Mouse (Mus musculus): Measurements from ENCODE around the gene Cyp19a1. TPM values are rescaled to one million over a fixed set of nuclear protein-coding genes. Genes with fewer than 3 reads are reported as not detected.

Cyp19a1 gene
- total and polyA plus RNA-seq, 3 experiments: not detected

DNA sequence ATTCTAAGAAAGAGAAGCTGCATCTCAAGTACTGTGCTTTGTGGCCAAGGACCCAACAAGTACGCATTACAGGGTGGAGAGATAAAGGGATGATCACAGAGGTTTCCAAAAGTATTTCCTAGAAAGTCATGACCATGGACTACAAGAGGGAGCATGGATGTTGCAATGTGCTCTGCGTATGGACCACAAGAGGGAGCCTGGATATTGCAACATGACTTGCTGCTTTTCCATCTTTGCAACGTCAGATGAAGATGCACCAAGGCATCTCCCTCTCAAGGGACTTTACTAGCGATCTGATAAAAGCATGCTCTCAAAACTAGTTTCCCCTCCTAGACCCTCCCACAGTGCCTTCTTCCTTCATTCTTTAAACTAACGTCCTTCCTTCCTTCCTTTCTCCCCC, 98.4 kb downstream of the Cyp19a1 start:
- H3K9me3 ChIP-seq (replicated peaks; ENCODE audit: low read length): no peaks in the 10 kb centered on the region
- H3K27ac ChIP-seq (ENCODE audit: insufficient read depth, low read depth): no peak overlapping the region
- H3K4me2 ChIP-seq (ENCODE audit: insufficient read depth, low read depth, poor library complexity, severe bottlenecking): no peak overlapping the region
- no peaks in the 10 kb centered on the region for H3K36me3 ChIP-seq (replicated peaks in 1 of 2; ENCODE audit: control insufficient read depth in 1 of 2, insufficient read depth in 1 of 2, low read length in 1 of 2)
- H3K4me3 ChIP-seq (replicated peaks in 1 of 3; ENCODE audit: low read depth in 2 of 3, low read length in 2 of 3, poor library complexity in 1 of 3): no peak overlapping the region
- H3K4me1 ChIP-seq (ENCODE audit: control insufficient read depth in 1 of 2, insufficient read depth in 2 of 2): peaks cover 0 to 9% of the 10 kb centered on the region in 2 experiments; a peak in 1 of 4 replicates
- no peaks in the 10 kb centered on the region for H3K79me2 ChIP-seq (replicated peaks; ENCODE audit: control insufficient read depth, extremely low read depth, insufficient read depth, poor library complexity, severe bottlenecking)
- H3K9ac ChIP-seq (ENCODE audit: insufficient read depth, low read depth): no peak overlapping the region
- H3K27me3 ChIP-seq (replicated peaks): no peaks in the 10 kb centered on the region
- DNase-seq (ENCODE audit: extremely low read depth): peak; percentile 39
- dilution Hi-C loops (cut with MboI; ENCODE audit: extremely low pct_ligation_motif_present, extremely low pct_unique_long_range_greater_than_20kb, low sequenced_read_pairs) (no loop called here), in situ Hi-C loops (cut with MboI; ENCODE audit: low pct_ligation_motif_present, low pct_unique_long_range_greater_than_20kb, low sequenced_read_pairs) (no loop called here)
- TF ChIP-seq SMC3 (IDR thresholded peaks at IDR 0.05; ENCODE audit: low read depth, low read length) (peak; percentile 36), ETS1 (conservative IDR thresholded peaks at IDR 0.05; ENCODE audit: low read depth, low read length) (no peak), CTCF (conservative IDR thresholded peaks at IDR 0.05 in 1 of 2, IDR thresholded peaks at IDR 0.05 in 1 of 2; ENCODE audit: low read depth in 2 of 2, low read length in 2 of 2) (peak; percentile 43 to 70), NRF1 (IDR thresholded peaks at IDR 0.05; ENCODE audit: low read depth, low read length) (no peak), IRF4 (IDR thresholded peaks at IDR 0.05; ENCODE audit: low read depth, low read length) (no peak), RAD21 (IDR thresholded peaks at IDR 0.05; ENCODE audit: low read depth, low read length) (peak; percentile 68)

DNA sequence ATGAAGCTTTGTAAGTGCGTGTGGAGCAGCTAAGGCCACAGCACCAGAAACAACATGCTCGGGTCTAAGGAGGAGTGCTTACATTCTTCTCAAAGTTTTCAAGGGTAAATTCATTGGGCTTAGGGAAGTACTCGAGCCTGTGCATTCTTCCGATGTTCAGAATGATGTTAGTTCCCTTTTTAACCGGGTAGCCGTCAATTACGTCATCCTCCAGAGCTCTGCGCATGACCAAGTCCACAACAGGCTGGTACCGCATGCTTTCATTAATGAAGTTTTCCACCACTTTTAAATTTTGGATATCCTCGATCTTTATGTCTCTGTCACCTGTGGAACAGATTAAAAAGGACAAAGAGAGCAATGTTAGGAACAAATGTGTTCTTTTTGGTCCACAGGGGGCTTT, 99.5 kb downstream of the Cyp19a1 start:
- TF ChIP-seq NRF1 (IDR thresholded peaks at IDR 0.05; ENCODE audit: low read depth, low read length) (peak; percentile 83), MAX (IDR thresholded peaks at IDR 0.05; ENCODE audit: low read length) (peak; percentile 82), MEF2A (IDR thresholded peaks at IDR 0.05; ENCODE audit: borderline replicate concordance, low read depth, low read length) (peak; percentile 70; the same call in 1 of the 2 replicates), SIN3A (IDR thresholded peaks at IDR 0.05; ENCODE audit: low read length) (no peak), EP300 (IDR thresholded peaks at IDR 0.05; ENCODE audit: low read length) (0 out of 2 replicates have a peak, but pooled peaks have one; percentile 14), JUND (conservative IDR thresholded peaks at IDR 0.05; ENCODE audit: low read depth, low read length) (peak; percentile 86), MXI1 (IDR thresholded peaks at IDR 0.05; ENCODE audit: low read depth, low read length) (no peak), JUN (IDR thresholded peaks at IDR 0.05; ENCODE audit: insufficient read depth, low read depth, low read length) (peak; percentile 89)
- Histone ChIP-seq H3K79me2 (replicated peaks; ENCODE audit: control insufficient read depth, extremely low read depth, insufficient read depth, poor library complexity, severe bottlenecking) (no peaks in the 10 kb centered on the region), H3K4me3 (replicated peaks in 1 of 3; ENCODE audit: low read depth in 2 of 3, low read length in 2 of 3, poor library complexity in 1 of 3) (no peak overlapping the region), H3K27me3 (replicated peaks) (no peaks in the 10 kb centered on the region), H3K9ac (ENCODE audit: insufficient read depth, low read depth) (no peak overlapping the region), H3K27ac (ENCODE audit: insufficient read depth, low read depth) (no peak overlapping the region), H3K4me1 (ENCODE audit: control insufficient read depth in 1 of 2, insufficient read depth in 2 of 2) (peaks cover 0 to 9% of the 10 kb centered on the region in 2 experiments; a peak in 1 of 4 replicates), H3K4me2 (ENCODE audit: insufficient read depth, low read depth, poor library complexity, severe bottlenecking) (no peak overlapping the region), H3K36me3 (replicated peaks in 1 of 2; ENCODE audit: control insufficient read depth in 1 of 2, insufficient read depth in 1 of 2, low read length in 1 of 2) (no peaks in the 10 kb centered on the region), H3K9me3 (replicated peaks; ENCODE audit: low read length) (no peaks in the 10 kb centered on the region)
- in situ Hi-C loops (cut with MboI; ENCODE audit: low pct_ligation_motif_present, low pct_unique_long_range_greater_than_20kb, low sequenced_read_pairs) (no loop called here), dilution Hi-C loops (cut with MboI; ENCODE audit: extremely low pct_ligation_motif_present, extremely low pct_unique_long_range_greater_than_20kb, low sequenced_read_pairs) (no loop called here)
- DNase-seq (ENCODE audit: extremely low read depth): peak; percentile 67

DNA sequence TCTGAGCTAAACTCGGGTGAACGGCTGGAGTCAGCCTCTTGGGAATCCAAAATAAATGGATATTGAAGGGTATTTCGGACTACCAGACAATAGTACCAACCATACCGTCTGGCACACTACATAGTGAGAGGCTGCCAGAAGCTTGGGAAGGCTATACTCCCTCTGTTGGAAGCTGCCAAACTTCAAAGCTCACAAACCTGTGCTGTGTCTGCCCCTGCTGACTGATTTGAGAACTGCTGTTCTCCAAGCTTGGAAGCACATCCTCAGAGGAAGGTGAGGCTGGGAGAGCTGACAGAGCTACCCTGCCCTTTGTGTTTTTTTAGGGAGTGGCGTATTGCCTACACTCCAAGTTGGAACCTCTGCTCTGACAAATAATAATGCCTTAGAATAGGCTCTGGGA, 104.8 kb downstream of the Cyp19a1 start:
- dilution Hi-C loops (cut with MboI; ENCODE audit: extremely low pct_ligation_motif_present, extremely low pct_unique_long_range_greater_than_20kb, low sequenced_read_pairs): no loop called here
- no peaks in the 10 kb centered on the region for H3K36me3 ChIP-seq (replicated peaks in 1 of 2; ENCODE audit: control insufficient read depth in 1 of 2, insufficient read depth in 1 of 2, low read length in 1 of 2)

More for the DNA sequence above, 104.8 kb downstream of the Cyp19a1 start:
- H3K79me2 ChIP-seq (replicated peaks; ENCODE audit: control insufficient read depth, extremely low read depth, insufficient read depth, poor library complexity, severe bottlenecking): no peaks in the 10 kb centered on the region
- H3K4me2 ChIP-seq (ENCODE audit: insufficient read depth, low read depth, poor library complexity, severe bottlenecking): no peak overlapping the region
- TF ChIP-seq KAT2A (IDR thresholded peaks at IDR 0.05; ENCODE audit: insufficient replicate concordance, low read length) (no peak), ELF1 (IDR thresholded peaks at IDR 0.05; ENCODE audit: low read depth, low read length) (no peak), USF1 (IDR thresholded peaks at IDR 0.05; ENCODE audit: low read depth, low read length) (no peak), MEF2A (IDR thresholded peaks at IDR 0.05; ENCODE audit: borderline replicate concordance, low read depth, low read length) (no peak), RCOR1 (conservative IDR thresholded peaks at IDR 0.05; ENCODE audit: low read depth, low read length) (no peak), CTCF (conservative IDR thresholded peaks at IDR 0.05 in 1 of 2, IDR thresholded peaks at IDR 0.05 in 1 of 2; ENCODE audit: low read depth in 2 of 2, low read length in 2 of 2) (peak in 1 of 2 experiments; percentile 72; a peak in 3 of 4 replicates), IRF4 (IDR thresholded peaks at IDR 0.05; ENCODE audit: low read depth, low read length) (no peak), JUND (conservative IDR thresholded peaks at IDR 0.05; ENCODE audit: low read depth, low read length) (no peak), SMC3 (IDR thresholded peaks at IDR 0.05; ENCODE audit: low read depth, low read length) (peak; percentile 35), RAD21 (IDR thresholded peaks at IDR 0.05; ENCODE audit: low read depth, low read length) (peak; percentile 44), USF2 (conservative IDR thresholded peaks at IDR 0.05; ENCODE audit: low read depth, low read length) (no peak)
- H3K4me3 ChIP-seq (replicated peaks in 1 of 3; ENCODE audit: low read depth in 2 of 3, low read length in 2 of 3, poor library complexity in 1 of 3): no peak overlapping the region
- in situ Hi-C loops (cut with MboI; ENCODE audit: low pct_ligation_motif_present, low pct_unique_long_range_greater_than_20kb, low sequenced_read_pairs): no loop called here
- peaks cover 2% of the 10 kb centered on the region for H3K9me3 ChIP-seq (replicated peaks; ENCODE audit: low read length)
- no peak overlapping the region for H3K27ac ChIP-seq (ENCODE audit: insufficient read depth, low read depth)
- no peak overlapping the region for H3K9ac ChIP-seq (ENCODE audit: insufficient read depth, low read depth)
- H3K27me3 ChIP-seq (replicated peaks): no peaks in the 10 kb centered on the region
- peaks cover 0 to under 1% of the 10 kb centered on the region in 2 experiments; a peak in 1 of 4 replicates for H3K4me1 ChIP-seq (ENCODE audit: control insufficient read depth in 1 of 2, insufficient read depth in 2 of 2)
- DNase-seq (ENCODE audit: extremely low read depth): peak; percentile 21

All from CH12.LX (cell line).